ENCODE assay signal across 24 mouse cellular contexts in the genomic region with DNA sequence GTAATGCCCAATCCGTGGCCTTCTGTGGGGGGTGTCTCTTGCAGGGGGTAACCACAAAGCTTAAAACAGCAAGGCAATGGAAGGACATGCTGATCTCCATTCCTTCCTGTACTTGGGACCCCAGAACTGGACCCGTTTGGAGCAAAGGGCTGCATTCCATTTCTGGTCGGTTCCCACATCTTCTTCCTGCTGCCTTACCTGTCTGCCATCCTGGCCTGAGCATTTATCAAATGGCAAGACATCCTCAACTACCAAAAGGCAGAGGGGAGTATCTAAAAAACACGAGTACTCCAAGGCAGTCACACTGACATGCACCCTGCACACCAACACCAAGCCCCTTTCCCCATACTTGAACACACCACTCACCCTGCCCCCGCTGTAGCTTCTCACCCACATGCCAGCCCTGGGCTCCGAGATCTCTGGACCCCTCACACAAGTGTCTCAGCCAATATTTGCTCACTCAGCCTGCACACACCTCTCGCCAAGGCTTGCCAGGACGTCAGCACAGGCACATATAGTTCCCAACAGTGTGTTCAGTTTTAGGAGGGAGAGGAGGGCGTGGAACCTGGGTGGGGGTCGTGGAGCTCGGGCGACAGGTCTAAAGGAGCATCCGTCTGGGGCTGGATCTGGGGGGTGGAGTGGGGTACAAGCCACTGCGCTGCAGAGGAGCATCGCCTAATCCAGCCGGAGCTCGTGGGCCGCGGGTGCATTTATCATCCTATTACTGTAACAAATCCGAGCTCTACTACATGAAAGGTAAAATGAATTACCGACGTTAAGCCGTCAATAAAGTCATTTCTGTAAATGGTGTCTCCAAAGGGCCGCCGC. TPM values are rescaled to one million over a fixed set of nuclear protein-coding genes. Genes with fewer than 3 reads are reported as not detected.
DNase-seq lines count a peak whose midpoint lies in the region; ATAC-seq and TF ChIP-seq lines count a peak whose summit lies in the region.
"Had no signal": no experiment of that assay in that cellular context is flagged by ENCODE, and none has a peak within 500 bp of the region (broad histone marks: within the 10 kb centered on the region; RNA-seq: fewer than 3 reads in every experiment).

No protein-coding gene starts in this region.

- peak; percentile 60 for DNase-seq in limb, embryonic 11.5 days (ENCODE audit: low spot score)
- no peak for DNase-seq in limb, embryonic 10.5 days (ENCODE audit: low spot score)
- DNase-seq in midbrain, embryonic 11.5 days (ENCODE audit: low spot score, missing footprints), result peak; percentile 96
- DNase-seq in ovary, adult 18-20 months (ENCODE audit: low spot score), result no peak
- DNase-seq in layer of hippocampus, adult 2 months (ENCODE audit: low spot score in 2 of 2), result no peak
- no peak for DNase-seq in yolk sac, embryonic 10.5 days (ENCODE audit: low spot score)
- DNase-seq: adrenal gland, postnatal 14 days; cerebellum, adult 18-20 months; lung, adult 18-20 months; spleen, adult 18-20 months had no signal

- no peak overlapping the region for H3K4me3 ChIP-seq in limb, embryonic 11.5 days (ENCODE audit: low read depth, low read length)
- H3K4me3 ChIP-seq in limb, embryonic 10.5 days, result no peak overlapping the region
- peak overlapping the region; percentile 21 for H3K4me3 ChIP-seq in hindbrain, embryonic 13.5 days
- H3K4me3 ChIP-seq in midbrain, embryonic 11.5 days (ENCODE audit: low read depth, low read length), result peak overlapping the region; percentile 57
- H3K4me3 ChIP-seq in neural tube, embryonic 12.5 days, result no peak overlapping the region
- H3K4me3 ChIP-seq in layer of hippocampus, adult 2 months, result no peak overlapping the region
- H3K4me3 ChIP-seq: embryonic facial prominence, embryonic 15.5 days; stomach, embryonic 15.5 days had no signal

- WGBS in limb, embryonic 11.5 days, result under 1% methylated on average over 25 of the region's 25 CpGs
- WGBS in limb, embryonic 10.5 days, result under 1% methylated on average over 25 of the region's 25 CpGs
- 2% methylated on average over 25 of the region's 25 CpGs for WGBS in hindbrain, embryonic 13.5 days
- under 1% methylated on average over 25 of the region's 25 CpGs for WGBS in midbrain, embryonic 11.5 days
- WGBS in neural tube, embryonic 12.5 days, result 1% methylated on average over 25 of the region's 25 CpGs

- no peak overlapping the region for H3K9ac ChIP-seq in limb, embryonic 11.5 days (ENCODE audit: low read length)
- peak overlapping the region; percentile 40; the same call in 1 of the 2 replicates for H3K9ac ChIP-seq in hindbrain, embryonic 13.5 days
- H3K9ac ChIP-seq in midbrain, embryonic 11.5 days (ENCODE audit: low read length), result peak overlapping the region; percentile 32
- no peak overlapping the region for H3K9ac ChIP-seq in neural tube, embryonic 12.5 days
- H3K9ac ChIP-seq: embryonic facial prominence, embryonic 15.5 days; stomach, embryonic 15.5 days had no signal

- no peak for TF ChIP-seq CTCF in layer of hippocampus, adult 2 months (conservative IDR thresholded peaks at IDR 0.05)

- H3K36me3 ChIP-seq in limb, embryonic 11.5 days (ENCODE audit: control insufficient read depth, insufficient read depth, low read length), result no peaks in the 10 kb centered on the region
- H3K36me3 ChIP-seq in limb, embryonic 10.5 days, result no peaks in the 10 kb centered on the region
- no peaks in the 10 kb centered on the region for H3K36me3 ChIP-seq in hindbrain, embryonic 13.5 days
- H3K36me3 ChIP-seq in midbrain, embryonic 11.5 days (ENCODE audit: control insufficient read depth, insufficient read depth, low read length), result no peaks in the 10 kb centered on the region
- H3K36me3 ChIP-seq in neural tube, embryonic 12.5 days, result no peaks in the 10 kb centered on the region
- H3K36me3 ChIP-seq: embryonic facial prominence, embryonic 15.5 days; stomach, embryonic 15.5 days had no signal

- peaks cover 5% of the 10 kb centered on the region; the same call in 1 of the 2 replicates for H3K4me1 ChIP-seq in limb, embryonic 11.5 days (ENCODE audit: control insufficient read depth, insufficient read depth, low read length)
- H3K4me1 ChIP-seq in limb, embryonic 10.5 days, result peaks cover 38% of the 10 kb centered on the region
- H3K4me1 ChIP-seq in hindbrain, embryonic 13.5 days (replicated peaks), result peaks cover 25% of the 10 kb centered on the region
- H3K4me1 ChIP-seq in midbrain, embryonic 11.5 days (ENCODE audit: control insufficient read depth, insufficient read depth, low read length), result peaks cover 12% of the 10 kb centered on the region
- peaks cover 17% of the 10 kb centered on the region for H3K4me1 ChIP-seq in neural tube, embryonic 12.5 days

- H3K27me3 ChIP-seq in limb, embryonic 11.5 days (ENCODE audit: control insufficient read depth, insufficient read depth, low read length), result peaks cover 89% of the 10 kb centered on the region
- peaks cover 100% of the 10 kb centered on the region for H3K27me3 ChIP-seq in limb, embryonic 10.5 days (ENCODE audit: low read depth, poor library complexity, severe bottlenecking)
- peaks cover 96% of the 10 kb centered on the region for H3K27me3 ChIP-seq in hindbrain, embryonic 13.5 days
- H3K27me3 ChIP-seq in midbrain, embryonic 11.5 days (ENCODE audit: control insufficient read depth, insufficient read depth, low read length), result peaks cover 86% of the 10 kb centered on the region
- peaks cover 96% of the 10 kb centered on the region for H3K27me3 ChIP-seq in neural tube, embryonic 12.5 days (replicated peaks)

- no peak overlapping the region for H3K4me2 ChIP-seq in limb, embryonic 11.5 days (ENCODE audit: low read depth, severe bottlenecking)
- H3K4me2 ChIP-seq in hindbrain, embryonic 13.5 days, result peak overlapping the region; percentile 42
- H3K4me2 ChIP-seq in midbrain, embryonic 11.5 days, result peak overlapping the region; percentile 82
- H3K4me2 ChIP-seq in neural tube, embryonic 12.5 days (replicated peaks), result peak overlapping the region; percentile 22; the same call in 1 of the 2 replicates
- H3K4me2 ChIP-seq: embryonic facial prominence, embryonic 15.5 days; heart, embryonic 11.5 days; stomach, embryonic 15.5 days had no signal

- no peak for ATAC-seq in limb, embryonic 11.5 days (ENCODE audit: insufficient number of reproducible peaks, low FRiP score, low TSS enrichment, low read depth)
- ATAC-seq in hindbrain, embryonic 13.5 days (ENCODE audit: low FRiP score), result no peak
- no peak for ATAC-seq in midbrain, embryonic 11.5 days (ENCODE audit: low FRiP score)
- ATAC-seq in neural tube, embryonic 12.5 days (ENCODE audit: low FRiP score, low read depth), result no peak
- ATAC-seq: activated CD4-positive, CD25-positive, alpha-beta regulatory T cell, adult 4 months; intestine, postnatal 0 days; Patski had no signal

- no peaks in the 10 kb centered on the region for H3K9me3 ChIP-seq in limb, embryonic 11.5 days (ENCODE audit: control insufficient read depth, low read length)
- no peaks in the 10 kb centered on the region for H3K9me3 ChIP-seq in limb, embryonic 10.5 days (replicated peaks)
- H3K9me3 ChIP-seq in hindbrain, embryonic 13.5 days, result no peaks in the 10 kb centered on the region
- no peaks in the 10 kb centered on the region for H3K9me3 ChIP-seq in midbrain, embryonic 11.5 days (ENCODE audit: control insufficient read depth, low read length)
- no peaks in the 10 kb centered on the region for H3K9me3 ChIP-seq in neural tube, embryonic 12.5 days
- H3K9me3 ChIP-seq: embryonic facial prominence, embryonic 15.5 days; stomach, embryonic 15.5 days had no signal

- H3K27ac ChIP-seq in limb, embryonic 11.5 days (replicated peaks; ENCODE audit: low read depth, low read length), result no peak overlapping the region
- no peak overlapping the region for H3K27ac ChIP-seq in limb, embryonic 10.5 days
- peak overlapping the region; percentile 70 for H3K27ac ChIP-seq in hindbrain, embryonic 13.5 days
- H3K27ac ChIP-seq in midbrain, embryonic 11.5 days (ENCODE audit: low read depth, low read length), result peak overlapping the region; percentile 30
- no peak overlapping the region for H3K27ac ChIP-seq in neural tube, embryonic 12.5 days
- no peak overlapping the region for H3K27ac ChIP-seq in layer of hippocampus, adult 2 months
- H3K27ac ChIP-seq: embryonic facial prominence, embryonic 15.5 days; macrophage; stomach, embryonic 15.5 days had no signal

RNA-seq across cellular contexts. Expression of a gene that starts 2.7 kb away (rescaled TPM):
- polyA plus RNA-seq in limb, embryonic 11.5 days (2014; fragmentation: Nextera tagmentation; extraction: Ambion mirVana), result 1.6 and 2.3 TPM in 2 replicates
- 0.91 and 1.0 TPM in 2 replicates for polyA plus RNA-seq in limb, embryonic 10.5 days (2016; fragmentation: Nextera tagmentation; extraction: Ambion mirVana)
- polyA plus RNA-seq in hindbrain, embryonic 13.5 days (2015; fragmentation: Nextera tagmentation; extraction: Ambion mirVana), result 4.0 and 7.8 TPM in 2 replicates
- polyA plus RNA-seq in midbrain, embryonic 11.5 days (2014; fragmentation: Nextera tagmentation; extraction: Ambion mirVana), result 6.5 and 8.2 TPM in 2 replicates
- 3.9 and 4.2 TPM in 2 replicates for polyA plus RNA-seq in neural tube, embryonic 12.5 days (2016; fragmentation: Nextera tagmentation; extraction: Ambion mirVana)
- total RNA-seq in layer of hippocampus, adult 2 months (2021), result not detected
- total RNA-seq: adrenal gland, postnatal 14 days; heart, postnatal 25 days; layer of hippocampus, adult 18-20 months; left cerebral cortex, adult 8-10 months; liver, adult 2 months; monocyte, adult 5-6 weeks had no signal
- polyA plus RNA-seq: activated CD4-positive, CD25-positive, alpha-beta regulatory T cell, adult 4 months; heart, embryonic 11.5 days; intestine, postnatal 0 days; liver, adult 2 months; macrophage; Patski had no signal

Comparison
In these comparisons a context has a peak if more than half of its experiments do, and no peak if none do; other contexts are left out.
1. DNase-seq: peak in limb, embryonic 11.5 days (single experiment) and midbrain, embryonic 11.5 days (single experiment); none in limb, embryonic 10.5 days (single experiment), ovary, adult 18-20 months (single experiment), layer of hippocampus, adult 2 months (0 of 2) and yolk sac, embryonic 10.5 days (single experiment).
2. H3K27ac ChIP-seq: peak in hindbrain, embryonic 13.5 days (single experiment) and midbrain, embryonic 11.5 days (single experiment); none in limb, embryonic 11.5 days (single experiment), limb, embryonic 10.5 days (single experiment), neural tube, embryonic 12.5 days (single experiment) and layer of hippocampus, adult 2 months (single experiment).
3. H3K4me3 ChIP-seq: peak in hindbrain, embryonic 13.5 days (single experiment) and midbrain, embryonic 11.5 days (single experiment); none in limb, embryonic 11.5 days (single experiment), limb, embryonic 10.5 days (single experiment), neural tube, embryonic 12.5 days (single experiment) and layer of hippocampus, adult 2 months (single experiment).
4. H3K9ac ChIP-seq: peak in hindbrain, embryonic 13.5 days (single experiment) and midbrain, embryonic 11.5 days (single experiment); none in limb, embryonic 11.5 days (single experiment) and neural tube, embryonic 12.5 days (single experiment).